Mouse (Mus musculus): Measurements from ENCODE around the gene 4930426L09Rik.

4930426L09Rik gene

GRCm38 (mm10) chr2:19016348-19016747, 18.2 kb downstream of the 4930426L09Rik start:
- DNase-seq (ENCODE audit: low spot score): no peak

- DNase-seq (ENCODE audit: low spot score): no peak
Measured at GRCm38 (mm10) chr2:19016839-19017238, 18.7 kb downstream of the 4930426L09Rik start.

- no peak for DNase-seq (ENCODE audit: low spot score)
Measured at GRCm38 (mm10) chr2:19018034-19018433, 19.9 kb downstream of the 4930426L09Rik start.

- no peak for DNase-seq (ENCODE audit: low spot score)
Measured at GRCm38 (mm10) chr2:19024807-19025206, 26.7 kb downstream of the 4930426L09Rik start.

GRCm38 (mm10) chr2:19037430-19037829, 39.3 kb downstream of the 4930426L09Rik start:
- no peak for DNase-seq (ENCODE audit: low spot score)

GRCm38 (mm10) chr2:19037907-19038570, 39.9 kb downstream of the 4930426L09Rik start:
- no peak for DNase-seq (ENCODE audit: low spot score)

GRCm38 (mm10) chr2:19048225-19048624, 50.1 kb downstream of the 4930426L09Rik start:
- DNase-seq (ENCODE audit: low spot score): no peak

GRCm38 (mm10) chr2:19049341-19049740, 51.2 kb downstream of the 4930426L09Rik start:
- no peak for DNase-seq (ENCODE audit: low spot score)

All from ovary, postnatal 10 days (tissue).